Mouse (Mus musculus) CH12.LX (cell line): Measurements from ENCODE around the gene Akap2. TPM values are rescaled to one million over a fixed set of nuclear protein-coding genes. Genes with fewer than 3 reads are reported as not detected.

ENCODE experiments used
- DNase-seq: peaks from one replicate; pipeline ENCODE4 v3.0.0-alpha.2; 2013; ENCODE audit errors: extremely low read depth
- H3K27ac ChIP-seq: 2 replicates; pipeline ENCODE4 v1.5.1; 2012; ENCODE audit warnings: low read depth, mild to moderate bottlenecking, control low read depth, moderate library complexity; ENCODE audit not compliant: insufficient read depth
- H3K27me3 ChIP-seq: replicated peaks from 2 replicates; pipeline ENCODE3; 2012; ENCODE audit warnings: inconsistent platforms
- H3K36me3 ChIP-seq, 2 experiments: replicated peaks in 1 of 2; 2 replicates each; pipeline versions ENCODE3 to v1.6.1; 2012; ENCODE audit warnings: inconsistent platforms in 1 of 2, low read length in 1 of 2, mild to moderate bottlenecking in 1 of 2, mixed read lengths in 1 of 2, moderate library complexity in 1 of 2; ENCODE audit not compliant: control insufficient read depth in 1 of 2, insufficient read depth in 1 of 2
- H3K4me1 ChIP-seq, 2 experiments: 2 replicates each; pipeline ENCODE4 v1.6.1; 2012; ENCODE audit warnings: inconsistent platforms in 1 of 2, moderate library complexity in 1 of 2; ENCODE audit not compliant: insufficient read depth in 2 of 2, control insufficient read depth in 1 of 2
- H3K4me2 ChIP-seq: 2 replicates; pipeline ENCODE4 v1.6.1; 2012; ENCODE audit warnings: low read depth, mild to moderate bottlenecking, control low read depth; ENCODE audit not compliant: poor library complexity, insufficient read depth, severe bottlenecking
- H3K4me3 ChIP-seq, 3 experiments: fragments of 150-350 bp in 1 of 3; sonication (generic) in 1 of 3; replicated peaks in 1 of 3; 2 replicates each; pipeline versions ENCODE3 to v1.5.1; 2011 to 2012; ENCODE audit warnings: low read depth in 2 of 3, low read length in 2 of 3, mild to moderate bottlenecking in 2 of 3, moderate library complexity in 2 of 3, control low read depth in 1 of 3, improper control_type of control experiment in 1 of 3, inconsistent platforms in 1 of 3, mixed read lengths in 1 of 3; ENCODE audit not compliant: poor library complexity in 1 of 3
- H3K79me2 ChIP-seq: replicated peaks from 2 replicates; pipeline ENCODE4 v1.6.1; 2012; ENCODE audit warnings: mild to moderate bottlenecking, moderate library complexity; ENCODE audit not compliant: control insufficient read depth, poor library complexity, insufficient read depth, severe bottlenecking; ENCODE audit errors: extremely low read depth
- H3K9ac ChIP-seq: 2 replicates; pipeline ENCODE4 v1.6.1; 2012; ENCODE audit warnings: low read depth, mild to moderate bottlenecking, control low read depth, moderate library complexity; ENCODE audit not compliant: insufficient read depth
- H3K9me3 ChIP-seq: replicated peaks from 2 replicates; pipeline ENCODE3; 2012; ENCODE audit warnings: low read length, inconsistent platforms, mixed read lengths
- BHLHE40 ChIP-seq: IDR thresholded peaks from 2 replicates; pipeline ENCODE4 v1.6.1; 2011; ENCODE audit warnings: mild to moderate bottlenecking, low read depth, low read length, improper control_type of control experiment
- CHD1 ChIP-seq: IDR thresholded peaks from 2 replicates; pipeline ENCODE4 v1.6.1; 2012; ENCODE audit warnings: low read depth, low read length, improper control_type of control experiment, inconsistent platforms
- CHD2 ChIP-seq: IDR thresholded peaks from 2 replicates; pipeline ENCODE4 v1.6.1; 2011; ENCODE audit warnings: low read length, improper control_type of control experiment
- CTCF ChIP-seq, 2 experiments: IDR thresholded peaks in 1 of 2; conservative IDR thresholded peaks in 1 of 2; 2 replicates each; pipeline ENCODE4 v1.5.1; 2011 to 2012; ENCODE audit warnings: low read depth in 2 of 2, low read length in 2 of 2, improper control_type of control experiment in 1 of 2, inconsistent platforms in 1 of 2, mild to moderate bottlenecking in 1 of 2, moderate library complexity in 1 of 2
- E2F4 ChIP-seq: IDR thresholded peaks from 2 replicates; pipeline ENCODE4 v1.6.1; 2011; ENCODE audit warnings: low read depth, low read length, improper control_type of control experiment; ENCODE audit not compliant: insufficient replicate concordance
- ELF1 ChIP-seq: IDR thresholded peaks from 2 replicates; pipeline ENCODE4 v1.6.1; 2014; ENCODE audit warnings: low read depth, mild to moderate bottlenecking, inconsistent platforms, low read length, improper control_type of control experiment
- EP300 ChIP-seq: IDR thresholded peaks from 2 replicates; pipeline ENCODE4 v1.6.1; 2011; ENCODE audit warnings: low read length, improper control_type of control experiment
- ETS1 ChIP-seq: conservative IDR thresholded peaks from 2 replicates; pipeline ENCODE4 v1.6.1; 2012; ENCODE audit warnings: low read depth, mild to moderate bottlenecking, inconsistent platforms, low read length, improper control_type of control experiment, moderate library complexity
- GABPA ChIP-seq: IDR thresholded peaks from 2 replicates; pipeline ENCODE4 v1.6.1; 2012; ENCODE audit warnings: low read depth, low read length, improper control_type of control experiment, inconsistent platforms; ENCODE audit not compliant: insufficient replicate concordance
- HCFC1 ChIP-seq: IDR thresholded peaks from 2 replicates; pipeline ENCODE4 v1.6.1; 2012; ENCODE audit warnings: low read depth, mild to moderate bottlenecking, inconsistent platforms, low read length, improper control_type of control experiment
- IRF4 ChIP-seq: IDR thresholded peaks from 2 replicates; pipeline ENCODE4 v1.6.1; 2014; ENCODE audit warnings: low read depth, mild to moderate bottlenecking, inconsistent platforms, low read length, improper control_type of control experiment
- JUN ChIP-seq: IDR thresholded peaks from 2 replicates; pipeline ENCODE4 v1.6.1; 2011; ENCODE audit warnings: low read depth, mild to moderate bottlenecking, low read length, improper control_type of control experiment, moderate library complexity; ENCODE audit not compliant: insufficient read depth
- JUND ChIP-seq: conservative IDR thresholded peaks from 2 replicates; pipeline ENCODE4 v1.6.1; 2011; ENCODE audit warnings: low read depth, low read length, improper control_type of control experiment
- KAT2A ChIP-seq: IDR thresholded peaks from 2 replicates; pipeline ENCODE4 v1.6.1; 2012; ENCODE audit warnings: low read length, improper control_type of control experiment, inconsistent platforms; ENCODE audit not compliant: insufficient replicate concordance
- MAFK ChIP-seq: IDR thresholded peaks from 2 replicates; pipeline ENCODE4 v1.6.1; 2011; ENCODE audit warnings: low read length, improper control_type of control experiment; ENCODE audit not compliant: insufficient replicate concordance
- MAX ChIP-seq: IDR thresholded peaks from 2 replicates; pipeline ENCODE4 v1.6.1; 2011; ENCODE audit warnings: low read length, improper control_type of control experiment
- MYC ChIP-seq: IDR thresholded peaks from 2 replicates; pipeline ENCODE4 v1.6.1; 2011; ENCODE audit warnings: low read depth, mild to moderate bottlenecking, improper control_type of control experiment, low read length
- NELFE ChIP-seq: IDR thresholded peaks from 2 replicates; pipeline ENCODE4 v1.6.1; 2011; ENCODE audit warnings: low read depth, low read length, improper control_type of control experiment
- NRF1 ChIP-seq: IDR thresholded peaks from 2 replicates; pipeline ENCODE4 v1.6.1; 2014; ENCODE audit warnings: low read depth, mild to moderate bottlenecking, inconsistent platforms, low read length, improper control_type of control experiment, moderate library complexity
- PAX5 ChIP-seq: IDR thresholded peaks from 2 replicates; pipeline ENCODE4 v1.6.1; 2012; ENCODE audit warnings: low read length, inconsistent platforms, mixed read lengths
- POLR2A ChIP-seq: IDR thresholded peaks from 2 replicates; pipeline ENCODE4 v1.6.1; 2011; ENCODE audit warnings: low read depth, mild to moderate bottlenecking, improper control_type of control experiment, low read length
- POLR2AphosphoS2 ChIP-seq: IDR thresholded peaks from 2 replicates; pipeline ENCODE4 v1.6.1; 2011; ENCODE audit warnings: low read depth, low read length, improper control_type of control experiment
- RAD21 ChIP-seq: IDR thresholded peaks from 2 replicates; pipeline ENCODE4 v1.6.1; 2011; ENCODE audit warnings: low read depth, mild to moderate bottlenecking, low read length, improper control_type of control experiment, moderate library complexity
- RCOR1 ChIP-seq: conservative IDR thresholded peaks from 2 replicates; pipeline ENCODE4 v1.6.1; 2012; ENCODE audit warnings: low read depth, mild to moderate bottlenecking, inconsistent platforms, low read length, improper control_type of control experiment
- SIN3A ChIP-seq: IDR thresholded peaks from 2 replicates; pipeline ENCODE4 v1.6.1; 2012; ENCODE audit warnings: low read length, improper control_type of control experiment, inconsistent platforms
- SMC3 ChIP-seq: IDR thresholded peaks from 2 replicates; pipeline ENCODE4 v1.6.1; 2011; ENCODE audit warnings: low read depth, low read length, improper control_type of control experiment
- TBP ChIP-seq: conservative IDR thresholded peaks from 2 replicates; pipeline ENCODE4 v1.6.1; 2011; ENCODE audit warnings: low read depth, low read length, improper control_type of control experiment
- UBTF ChIP-seq: IDR thresholded peaks from 2 replicates; pipeline ENCODE4 v1.6.1; 2012; ENCODE audit warnings: low read depth, mild to moderate bottlenecking, inconsistent platforms, low read length, improper control_type of control experiment, moderate library complexity
- USF1 ChIP-seq: IDR thresholded peaks from 2 replicates; pipeline ENCODE4 v1.6.1; 2014; ENCODE audit warnings: low read depth, mild to moderate bottlenecking, inconsistent platforms, low read length, improper control_type of control experiment
- USF2 ChIP-seq: conservative IDR thresholded peaks from 2 replicates; pipeline ENCODE4 v1.6.1; 2011; ENCODE audit warnings: low read depth, low read length, improper control_type of control experiment
- ZC3H11A ChIP-seq: IDR thresholded peaks from 2 replicates; pipeline ENCODE4 v1.6.1; 2012; ENCODE audit warnings: low read depth, mild to moderate bottlenecking, inconsistent platforms, low read length, improper control_type of control experiment
- ZMIZ1 ChIP-seq: IDR thresholded peaks from 2 replicates; pipeline ENCODE4 v1.6.1; 2012; ENCODE audit warnings: low read depth, mild to moderate bottlenecking, inconsistent platforms, low read length, improper control_type of control experiment
- ZNF384 ChIP-seq: IDR thresholded peaks from 2 replicates; pipeline ENCODE4 v1.6.1; 2012; ENCODE audit warnings: low read depth, low read length, improper control_type of control experiment, inconsistent platforms
- dilution Hi-C: fragments of 300-500 bp; cut with MboI; formaldehyde crosslinking; loops from 2 replicates; pipeline ENCODE4 v1.14.3; 2020; ENCODE audit warnings: low sequenced_read_pairs; ENCODE audit not compliant: extremely low pct_unique_long_range_greater_than_20kb, extremely low pct_ligation_motif_present
- in situ Hi-C: fragments of 300-500 bp; cut with MboI; formaldehyde crosslinking; loops from 3 replicates; pipeline ENCODE4 v1.14.3; 2019; ENCODE audit warnings: low sequenced_read_pairs, low pct_ligation_motif_present, low pct_unique_long_range_greater_than_20kb, mixed read lengths
- polyA plus RNA-seq: library from polyadenylated mRNA; unstranded; fragments of >175 nt; gene quantifications from 2 replicates; pipeline ENCODE4 v1.2.1, GENCODE M21; 2012; ENCODE audit warnings: low read depth; ENCODE audit not compliant: insufficient read length
- total RNA-seq, 2 experiments: library from RNA; depleted of rRNA; stranded (reverse); fragments of 300-350 nt in 1 of 2; fragments of >200 nt in 1 of 2; gene quantifications; 2 replicates each; pipeline ENCODE4 v1.2.3; 2012 to 2014

Gene Akap2
- total and polyA plus RNA-seq, 3 experiments, result 0.25 TPM; not detected in 2

GRCm38 (mm10) chr4:57866088-57866487, 148.6 kb downstream of the Akap2 start:
- H3K27me3 ChIP-seq, result no peaks in the 10 kb centered on the region
- no peaks in the 10 kb centered on the region for H3K79me2 ChIP-seq
- no peaks in the 10 kb centered on the region for H3K9me3 ChIP-seq
- no peak for DNase-seq
- dilution Hi-C loops, result no loop called here
- no peak overlapping the region for H3K4me3 ChIP-seq
- no peak for TF ChIP-seq TBP
- TF ChIP-seq BHLHE40, result no peak
- no peak for TF ChIP-seq MAFK
- TF ChIP-seq SMC3, result no peak
- TF ChIP-seq ELF1, result no peak
- TF ChIP-seq JUN, result no peak
- TF ChIP-seq PAX5, result no peak
- TF ChIP-seq SIN3A, result no peak
- TF ChIP-seq E2F4, result no peak
- TF ChIP-seq USF2, result no peak
- in situ Hi-C loops, result no loop called here
- H3K9ac ChIP-seq, result no peak overlapping the region
- no peak overlapping the region for H3K27ac ChIP-seq
- H3K36me3 ChIP-seq, result no peaks in the 10 kb centered on the region
- H3K4me2 ChIP-seq, result peak overlapping the region; percentile 87
- H3K4me1 ChIP-seq, result peaks cover 19 to 45% of the 10 kb centered on the region in 2 experiments

GRCm38 (mm10) chr4:57866990-57867389, 149.5 kb downstream of the Akap2 start:
- no peaks in the 10 kb centered on the region for H3K36me3 ChIP-seq
- peaks cover 18 to 42% of the 10 kb centered on the region in 2 experiments for H3K4me1 ChIP-seq
- H3K4me2 ChIP-seq, result peak overlapping the region; percentile 87
- dilution Hi-C loops (no loop called here), in situ Hi-C loops (no loop called here)
- H3K79me2 ChIP-seq, result no peaks in the 10 kb centered on the region
- peak; percentile 52 for DNase-seq
- H3K9ac ChIP-seq, result peak overlapping the region; percentile 6; the same call in 1 of the 2 replicates
- H3K27me3 ChIP-seq, result no peaks in the 10 kb centered on the region
- no peaks in the 10 kb centered on the region for H3K9me3 ChIP-seq
- H3K27ac ChIP-seq, result peak overlapping the region; percentile 2; the same call in 1 of the 2 replicates
- H3K4me3 ChIP-seq, result peak overlapping the region; percentile 5 to 41 (median 37)
- TF ChIP-seq RCOR1 (no peak), BHLHE40 (peak; percentile 65), CHD2 (no peak), ETS1 (peak; percentile 82), RAD21 (no peak), POLR2A (no peak), MYC (no peak), USF1 (no peak), ZC3H11A (no peak), CTCF (conservative IDR thresholded peaks at IDR 0.05 in 1 of 2, IDR thresholded peaks at IDR 0.05 in 1 of 2; ENCODE audit: low read depth in 2 of 2, low read length in 2 of 2) (no peak), ELF1 (peak; percentile 15; the same call in 1 of the 2 replicates), TBP (no peak), IRF4 (peak; percentile 57), ZNF384 (no peak), KAT2A (0 out of 2 replicates have a peak, but pooled peaks have one; percentile 19), JUN (no peak), E2F4 (no peak), NRF1 (no peak), JUND (0 out of 2 replicates have a peak, but pooled peaks have one; percentile 11), ZMIZ1 (no peak), POLR2AphosphoS2 (no peak), EP300 (peak; percentile 74), HCFC1 (peak; percentile 13; the same call in 1 of the 2 replicates), MAX (no peak; the same call in 1 of the 2 replicates), SIN3A (peak; percentile 35; the same call in 1 of the 2 replicates), NELFE (no peak), CHD1 (0 out of 2 replicates have a peak, but pooled peaks have one; percentile 40), GABPA (no peak), UBTF (no peak)
